ENCODE assay signal across 1 mouse cellular context in genomic region chr11:102377186-102377585, GRCm38 (mm10).
TF ChIP-seq lines count a peak whose summit lies in the region.

No protein-coding gene starts in this region.

TF ChIP-seq in CH12.LX, 34 proteins besides CTCF, POLR2A, EP300 and RAD21:
- TF ChIP-seq SIN3A (IDR thresholded peaks at IDR 0.05; ENCODE audit: low read length) (no peak), E2F4 (IDR thresholded peaks at IDR 0.05; ENCODE audit: insufficient replicate concordance, low read depth, low read length) (no peak), ZNF384 (IDR thresholded peaks at IDR 0.05; ENCODE audit: low read depth, low read length) (peak; percentile 20; the same call in 1 of the 2 replicates), CHD2 (IDR thresholded peaks at IDR 0.05; ENCODE audit: low read length) (peak; percentile 64), GABPA (IDR thresholded peaks at IDR 0.05; ENCODE audit: insufficient replicate concordance, low read depth, low read length) (no peak)
TF ChIP-seq in CH12.LX: peak in this region for 2.
